Mouse (Mus musculus) frontal cortex, postnatal 36 days (tissue): ENCODE data around the gene Zic1.

ENCODE experiments used
- DNase-seq, 2 experiments: peaks; one replicate each; pipeline ENCODE4 v3.0.0; 2022; ENCODE audit warnings: low spot score in 2 of 2

Gene Zic1

DNA sequence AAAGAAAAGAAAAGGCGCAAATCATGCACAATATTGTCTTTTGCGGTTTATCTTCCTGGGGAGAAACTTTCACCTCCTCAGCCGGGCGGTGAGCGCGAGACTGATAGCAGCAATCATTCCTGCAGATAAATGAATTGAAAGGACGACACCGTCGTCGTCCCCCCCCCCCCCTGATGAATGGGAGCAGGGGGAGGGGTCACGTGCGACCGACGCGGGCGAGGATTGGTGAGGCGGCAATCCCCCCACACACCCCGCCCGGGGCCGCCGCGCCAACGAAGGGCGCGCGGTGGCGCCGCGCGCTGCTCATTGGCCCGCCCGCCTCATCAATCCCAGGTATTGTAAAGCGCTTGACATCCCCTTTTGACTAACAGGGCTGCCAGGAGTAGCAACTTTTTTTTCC, at the start of gene Zic1:
Gene Zic1, minus strand, starts transcription at position 147 of the 400 bp plus-strand sequence.
- DNase-seq: no peak

DNA sequence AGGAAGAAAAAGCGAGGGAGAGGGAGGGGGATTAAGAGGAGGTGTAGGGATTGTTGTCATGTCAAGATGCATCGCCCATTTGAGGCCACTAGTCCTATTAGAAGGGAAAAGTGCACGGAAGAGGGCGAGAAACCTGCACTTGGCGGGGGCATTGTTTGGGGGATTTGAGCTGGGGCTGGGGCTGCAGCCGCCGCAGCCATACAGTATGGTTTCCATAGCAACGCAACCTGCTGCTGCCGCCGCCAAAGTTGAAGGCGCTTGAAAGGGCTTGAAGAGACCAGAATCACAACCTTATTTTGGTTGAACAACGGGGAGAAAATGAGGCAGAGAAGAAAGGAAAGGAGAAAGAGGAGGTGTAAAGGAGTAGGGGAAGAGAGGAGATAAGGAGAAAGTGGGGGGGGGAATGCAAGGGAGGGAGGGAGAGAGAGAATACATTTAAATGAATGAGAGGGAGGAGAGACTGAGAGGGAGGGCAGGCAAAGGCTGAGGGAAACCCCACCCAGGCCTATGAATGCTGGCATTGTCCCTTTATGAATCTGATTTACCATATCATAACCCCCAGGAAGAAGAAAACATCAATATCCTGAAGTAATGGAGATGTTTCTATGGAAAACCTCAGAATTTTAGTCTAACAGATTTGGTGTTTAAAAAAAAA, 48.5 kb upstream of the Zic1 start:
- no peak for DNase-seq

DNA sequence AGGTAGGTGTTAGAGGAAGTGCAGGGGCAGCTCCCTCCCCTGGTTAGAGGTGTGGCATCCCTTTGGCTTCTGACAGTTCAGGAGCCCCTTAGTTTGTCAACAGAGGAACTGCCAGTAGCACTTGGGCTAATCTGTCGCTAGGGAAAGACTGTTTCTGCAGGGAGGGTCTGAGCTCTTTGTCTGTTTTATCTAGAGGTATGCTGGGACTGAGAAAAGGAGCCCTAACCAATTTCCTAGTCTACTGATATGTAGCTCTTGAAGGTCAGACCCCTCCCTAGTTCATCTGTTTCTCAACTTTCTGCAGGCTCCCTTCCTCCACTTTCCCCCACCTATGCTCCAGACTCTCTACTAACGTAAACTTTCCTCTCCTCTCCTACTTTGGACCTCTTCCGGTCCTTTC, 44.2 kb upstream of the Zic1 start:
- no peak for DNase-seq

DNA sequence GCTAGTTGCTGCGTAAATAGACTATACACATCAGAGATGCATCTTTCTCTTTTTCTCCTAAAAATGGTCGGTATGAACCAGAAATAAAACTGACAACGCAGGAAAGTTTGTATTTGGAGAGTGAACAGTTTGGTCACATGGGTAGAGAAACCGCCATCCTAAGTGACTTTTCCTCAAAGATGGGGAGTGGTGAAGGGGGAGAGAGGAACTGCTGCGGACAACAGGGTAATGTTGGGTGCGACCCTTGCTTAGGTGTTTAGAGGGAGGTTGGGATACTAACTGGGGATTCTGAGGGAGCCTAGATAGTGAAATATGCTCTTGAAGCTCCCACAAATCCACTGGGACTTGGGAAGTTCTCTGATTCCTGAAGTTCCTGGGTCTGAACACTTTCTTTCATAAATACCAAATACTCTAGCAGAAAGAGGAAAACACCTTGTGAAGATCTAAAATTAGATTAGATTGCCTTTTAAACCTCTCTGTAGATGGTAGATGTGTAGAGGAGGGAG, 40.7 kb upstream of the Zic1 start:
- no peak for DNase-seq

- DNase-seq: no peak
Measured at GRCm38 (mm10) chr9:91405753-91406178, 40.2 kb upstream of the Zic1 start.

GRCm38 (mm10) chr9:91404905-91405752, 39.5 kb upstream of the Zic1 start:
- DNase-seq: no peak

DNA sequence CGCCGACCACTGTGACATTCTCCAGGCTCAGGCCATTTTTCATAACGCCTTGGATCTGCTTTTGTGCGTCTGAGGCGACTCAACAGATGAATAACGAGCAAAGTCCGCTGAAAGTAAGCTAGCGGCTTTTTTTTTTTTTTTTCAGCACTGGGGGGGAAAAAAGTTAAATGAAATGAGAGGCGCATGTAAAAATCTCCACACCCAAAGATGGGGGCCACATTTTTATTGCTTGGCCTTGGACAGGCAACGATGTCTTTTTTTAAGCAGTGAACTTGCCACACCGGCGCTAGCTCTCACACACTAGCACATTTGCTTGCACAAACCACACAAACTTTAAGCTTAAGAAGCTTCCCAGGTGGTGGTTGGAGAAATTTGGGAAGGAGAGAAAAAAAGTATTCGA, 38.6 kb upstream of the Zic1 start:
- no peak for DNase-seq

GRCm38 (mm10) chr9:91401471-91401870, 35.9 kb upstream of the Zic1 start:
- no peak for DNase-seq

- no peak for DNase-seq
Measured at GRCm38 (mm10) chr9:91400482-91401093, 35.0 kb upstream of the Zic1 start.

DNA sequence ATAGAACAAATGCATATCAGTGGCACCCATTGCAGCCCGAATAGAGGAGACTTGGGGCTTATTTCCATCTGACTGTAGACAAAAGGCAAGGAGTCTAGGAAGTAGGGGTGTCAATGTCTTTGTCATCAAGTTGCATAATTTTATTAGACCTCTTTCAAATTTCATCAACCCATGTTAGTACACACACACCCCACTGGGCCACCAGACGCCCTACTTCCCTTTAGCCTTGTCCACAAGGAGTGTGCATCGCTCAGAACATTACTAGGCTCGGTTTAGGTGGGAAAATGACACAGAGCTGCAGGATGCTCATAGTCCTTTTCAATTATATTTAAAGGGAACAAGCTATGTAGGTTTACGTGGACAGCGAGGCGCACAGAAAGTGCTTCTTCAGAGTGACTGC, 34.4 kb upstream of the Zic1 start:
- DNase-seq: no peak

DNA sequence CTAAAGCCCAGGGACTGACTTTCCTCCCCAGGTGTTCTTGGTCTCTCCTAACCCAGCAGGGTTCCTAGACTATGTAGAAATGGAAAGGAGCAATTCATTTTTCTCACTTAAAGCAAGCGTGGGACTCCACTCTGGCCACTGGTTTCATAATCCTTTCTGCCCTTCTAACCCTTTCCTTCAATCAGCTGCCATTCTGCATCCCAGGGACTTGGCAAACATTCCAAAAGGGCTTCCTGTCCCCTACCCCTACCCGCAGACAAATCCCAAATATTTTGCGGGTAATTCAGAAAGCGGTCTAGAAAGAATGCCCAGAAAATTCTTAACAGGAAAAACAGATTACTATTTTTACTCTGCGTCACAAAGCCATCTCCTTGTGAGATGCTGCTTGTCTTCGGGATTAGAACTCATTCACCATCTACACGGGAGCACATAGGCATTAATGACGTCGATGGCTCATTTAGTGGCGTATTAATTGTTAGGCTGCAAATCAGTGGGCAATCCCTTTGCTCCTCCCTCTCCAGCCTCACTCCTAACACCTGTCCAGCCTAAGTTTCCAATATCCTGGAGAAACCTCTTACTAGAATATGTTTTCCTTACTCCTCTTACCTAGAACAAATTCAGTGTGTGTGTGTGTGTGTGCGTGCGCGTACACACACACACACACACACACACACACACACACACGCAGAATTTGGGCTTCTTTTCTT, 29.6 kb upstream of the Zic1 start:
- no peak for DNase-seq

DNA sequence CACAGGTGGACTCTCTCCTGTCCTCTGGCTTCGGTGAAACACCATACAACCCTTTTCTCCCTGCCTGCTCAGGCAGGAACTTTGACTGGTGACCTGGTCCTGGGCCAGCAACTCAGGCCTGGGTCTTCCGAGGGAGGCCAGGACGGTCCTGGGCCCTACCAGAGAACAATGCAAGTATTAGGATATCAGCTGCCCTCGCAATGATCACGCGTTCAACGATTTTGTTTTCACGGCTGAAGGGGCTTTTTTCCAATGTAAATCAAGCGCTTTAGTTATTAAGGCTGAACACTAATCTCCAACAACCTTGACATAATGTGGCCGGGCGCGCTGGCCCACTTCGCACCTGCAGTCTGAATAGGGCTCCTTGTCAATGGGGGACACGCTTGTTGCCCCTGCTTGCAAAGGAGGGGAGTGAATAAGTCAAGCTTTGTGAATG, 28.6 kb upstream of the Zic1 start:
- no peak for DNase-seq

- no peak for DNase-seq
Measured at GRCm38 (mm10) chr9:91393376-91394068, 27.9 kb upstream of the Zic1 start.

DNA sequence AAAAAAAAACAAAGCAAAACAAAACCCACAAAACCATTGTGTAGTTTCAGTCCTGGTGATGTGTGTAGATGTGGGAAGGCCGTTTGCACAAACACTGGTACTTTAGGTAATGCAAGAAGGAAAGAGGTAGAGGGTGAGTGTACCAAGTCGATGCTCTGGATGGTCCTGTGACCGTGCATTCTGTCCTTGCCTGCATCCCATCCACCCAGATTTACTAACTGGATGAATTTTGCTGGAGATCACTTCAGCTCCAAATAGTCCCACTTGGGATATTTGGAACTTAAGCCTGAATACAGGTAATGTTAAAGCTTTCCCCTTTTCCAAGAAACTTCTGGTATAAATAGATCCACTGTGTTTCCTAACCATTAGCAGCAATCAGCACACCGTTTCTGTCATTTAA, 22.6 kb upstream of the Zic1 start:
- no peak for DNase-seq

GRCm38 (mm10) chr9:91387740-91388080, 22.1 kb upstream of the Zic1 start:
- no peak for DNase-seq

GRCm38 (mm10) chr9:91386891-91387739, 21.5 kb upstream of the Zic1 start:
- DNase-seq: no peak

- no peak for DNase-seq
Measured at GRCm38 (mm10) chr9:91386502-91386890, 20.9 kb upstream of the Zic1 start.

- no peak for DNase-seq
Measured at GRCm38 (mm10) chr9:91385561-91386430, 20.2 kb upstream of the Zic1 start.
